Mouse (Mus musculus) embryonic facial prominence, embryonic 15.5 days (tissue): Measurements from ENCODE around the gene Bcar3. TPM values are rescaled to one million over a fixed set of nuclear protein-coding genes. Genes with fewer than 3 reads are reported as not detected.

ENCODE experiments used
- ATAC-seq: fragments of 200-750 bp; cut with Nextera tagmentation; 2 replicates; pipeline ENCODE4 v1.8.0; 2017; ENCODE audit warnings: low read depth, moderate TSS enrichment; ENCODE audit not compliant: insufficient number of reproducible peaks, low FRiP score, low TSS enrichment
- H3K27ac ChIP-seq: fragments of 300-500 bp; sonication (generic); replicated peaks from 2 replicates; pipeline ENCODE4 v1.5.1; 2015; ENCODE audit warnings: mild to moderate bottlenecking, inconsistent platforms
- H3K27me3 ChIP-seq: fragments of 300-500 bp; sonication (generic); 2 replicates; pipeline ENCODE4 v1.6.1; 2015; ENCODE audit warnings: inconsistent platforms
- H3K36me3 ChIP-seq: fragments of 300-500 bp; sonication (generic); 2 replicates; pipeline ENCODE4 v1.6.1; 2015; ENCODE audit warnings: mild to moderate bottlenecking, inconsistent platforms
- H3K4me1 ChIP-seq: fragments of 300-500 bp; sonication (generic); 2 replicates; pipeline ENCODE4 v1.6.1; 2015; ENCODE audit warnings: inconsistent platforms
- H3K4me2 ChIP-seq: fragments of 300-500 bp; sonication (generic); replicated peaks from 2 replicates; pipeline ENCODE4 v1.6.1; 2015; ENCODE audit warnings: mild to moderate bottlenecking, inconsistent platforms
- H3K4me3 ChIP-seq: fragments of 300-500 bp; sonication (generic); replicated peaks from 2 replicates; pipeline ENCODE4 v1.5.1; 2015; ENCODE audit warnings: mild to moderate bottlenecking, inconsistent platforms
- H3K9ac ChIP-seq: fragments of 300-500 bp; sonication (generic); 2 replicates; pipeline ENCODE4 v1.6.1; 2015; ENCODE audit warnings: inconsistent platforms
- H3K9me3 ChIP-seq: fragments of 300-500 bp; sonication (generic); replicated peaks from 2 replicates; pipeline ENCODE4 v1.6.1; 2016; ENCODE audit warnings: inconsistent platforms
- WGBS: fragments of 180-500 bp; shearing (Covaris S2); methylation state at CpG from one replicate; pipeline ENCODE4 v1.1.7; 2015; 5-methylcytosine and 5-hydroxymethylcytosine counted together
- polyA plus RNA-seq: library from polyadenylated mRNA; unstranded; fragments of >200 nt; fragmentation: Nextera tagmentation; extraction: Ambion mirVana; gene quantifications from 2 replicates; pipeline ENCODE4 v1.2.1, GENCODE M21; 2015

The Bcar3 gene
- polyA plus RNA-seq, 1 experiment from 2014 or later: 12.6 TPM

DNA sequence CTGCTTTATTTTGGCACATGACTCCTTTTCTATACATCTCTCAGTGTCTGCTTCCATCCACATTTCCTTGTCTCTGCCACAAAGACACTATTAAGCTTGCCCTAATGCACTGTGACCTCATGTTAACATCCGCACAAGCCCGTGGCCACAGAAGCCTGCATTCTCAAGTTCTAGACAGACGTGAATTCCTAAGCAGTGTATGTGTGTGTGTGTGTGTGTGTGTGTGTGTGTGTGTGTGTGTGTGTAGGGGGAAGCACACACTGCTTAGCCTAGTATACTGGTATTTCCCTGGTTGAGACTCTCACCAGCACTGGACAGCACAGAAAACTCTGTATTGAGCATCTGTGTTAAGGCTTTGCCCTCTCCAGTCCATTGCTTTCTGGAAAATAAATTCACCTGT is 70.6 kb downstream of the Bcar3 start:
- Histone ChIP-seq H3K4me3 (no peak overlapping the region), H3K36me3 (no peaks in the 10 kb centered on the region), H3K9me3 (no peaks in the 10 kb centered on the region), H3K27ac (no peak overlapping the region), H3K4me2 (no peak overlapping the region), H3K9ac (no peak overlapping the region), H3K27me3 (no peaks in the 10 kb centered on the region), H3K4me1 (peaks cover 16% of the 10 kb centered on the region; the same call in 1 of the 2 replicates)
- ATAC-seq: no peak
- 41% methylated on average over 3 of the region's 3 CpGs for WGBS

DNA sequence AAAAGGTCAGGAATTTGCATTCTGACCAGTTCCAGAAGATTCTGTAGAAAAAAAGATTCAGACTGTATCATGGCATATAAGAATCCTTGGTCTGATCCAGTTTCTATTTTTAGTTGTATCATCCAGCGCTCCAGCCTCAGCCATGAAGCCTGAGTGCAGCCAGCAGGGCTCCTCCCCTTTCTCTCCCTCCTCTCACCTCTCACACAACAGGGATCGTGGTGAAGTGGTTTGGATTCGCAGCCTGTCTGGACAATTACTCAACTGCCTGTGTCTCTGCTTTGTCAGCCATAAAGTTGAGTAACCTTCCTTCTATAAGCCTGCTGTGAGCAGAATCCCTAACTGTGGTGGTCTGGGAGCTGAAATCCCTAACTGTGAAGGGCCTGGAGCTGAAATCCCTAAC is 71.4 kb downstream of the Bcar3 start:
- Histone ChIP-seq H3K4me1 (peaks cover 14% of the 10 kb centered on the region; the same call in 1 of the 2 replicates), H3K4me2 (no peak overlapping the region), H3K27me3 (no peaks in the 10 kb centered on the region), H3K9ac (no peak overlapping the region), H3K4me3 (no peak overlapping the region), H3K27ac (no peak overlapping the region), H3K36me3 (no peaks in the 10 kb centered on the region), H3K9me3 (no peaks in the 10 kb centered on the region)
- ATAC-seq: peak; percentile 59; the same call in 1 of the 2 replicates
- 14% methylated on average over 3 of the region's 3 CpGs for WGBS

DNA sequence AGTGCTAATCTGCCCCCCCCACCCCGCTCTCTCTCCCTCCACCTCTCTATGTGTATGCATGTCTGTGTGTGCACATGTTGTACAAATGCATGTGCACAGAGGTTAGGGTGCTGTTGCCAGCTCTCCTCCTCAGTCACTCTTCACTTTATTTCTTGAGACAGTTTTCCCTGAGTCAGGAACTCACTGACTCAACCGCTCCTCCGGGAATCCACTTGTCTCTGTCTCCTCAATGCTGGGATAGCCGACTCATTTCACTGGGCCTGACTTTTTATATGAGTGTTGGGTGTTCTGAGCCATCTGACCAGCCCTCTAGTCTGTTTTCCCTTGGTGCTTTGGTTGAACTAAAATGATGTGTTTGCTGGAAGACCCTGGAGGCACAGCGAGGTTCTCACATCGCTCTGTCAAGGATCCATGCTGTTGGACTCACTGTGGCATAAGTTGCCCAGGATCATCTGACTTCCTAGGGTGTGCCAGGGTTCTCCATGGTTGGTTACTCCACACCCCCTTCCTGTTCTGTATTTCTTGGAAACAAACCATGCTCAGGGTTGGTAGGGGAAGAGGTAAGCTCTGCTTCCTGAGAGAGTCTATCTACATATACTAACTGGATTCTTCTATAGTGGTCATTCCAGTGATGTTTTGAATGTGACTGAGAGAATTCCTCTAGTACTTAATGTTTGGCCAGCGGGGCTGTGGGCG is 77.9 kb downstream of the Bcar3 start:
- peaks cover 17% of the 10 kb centered on the region for H3K4me1 ChIP-seq
- WGBS: 80% methylated on average over 8 of the region's 8 CpGs
- no peak for ATAC-seq

DNA sequence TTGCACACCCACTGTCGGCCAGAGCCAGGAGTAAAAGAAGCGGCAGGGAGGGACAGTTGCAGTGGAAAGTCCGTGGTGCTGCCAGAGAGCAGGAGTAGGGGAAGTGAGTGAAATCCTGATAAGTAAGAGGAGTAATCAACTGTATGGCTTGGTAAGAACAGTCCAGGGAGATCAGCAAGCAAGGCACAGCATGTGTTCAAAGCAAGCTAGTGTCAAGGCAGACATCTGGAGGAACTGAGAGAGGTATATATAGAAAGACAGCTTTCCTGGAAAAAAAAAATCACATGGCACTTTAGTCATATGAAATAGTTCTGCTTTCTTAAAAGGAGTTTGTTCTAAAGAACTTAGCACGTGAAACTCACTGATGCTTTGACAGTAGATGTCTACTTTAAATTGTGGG is 78.7 kb downstream of the Bcar3 start:
- H3K4me1 ChIP-seq: peaks cover 26% of the 10 kb centered on the region
- no peaks in the 10 kb centered on the region for H3K9me3 ChIP-seq
- 59% methylated on average over 4 of the region's 4 CpGs for WGBS
- H3K9ac ChIP-seq: no peak overlapping the region
- no peak overlapping the region for H3K4me3 ChIP-seq
- ATAC-seq: no peak
- H3K36me3 ChIP-seq: no peaks in the 10 kb centered on the region
- no peak overlapping the region for H3K4me2 ChIP-seq
- no peaks in the 10 kb centered on the region for H3K27me3 ChIP-seq
- H3K27ac ChIP-seq: no peak overlapping the region

More for the DNA sequence above, 77.9 kb downstream of the Bcar3 start:
- Histone ChIP-seq H3K9me3 (no peaks in the 10 kb centered on the region), H3K36me3 (no peaks in the 10 kb centered on the region), H3K9ac (no peak overlapping the region), H3K27me3 (no peaks in the 10 kb centered on the region), H3K27ac (no peak overlapping the region), H3K4me3 (no peak overlapping the region), H3K4me2 (no peak overlapping the region)

DNA sequence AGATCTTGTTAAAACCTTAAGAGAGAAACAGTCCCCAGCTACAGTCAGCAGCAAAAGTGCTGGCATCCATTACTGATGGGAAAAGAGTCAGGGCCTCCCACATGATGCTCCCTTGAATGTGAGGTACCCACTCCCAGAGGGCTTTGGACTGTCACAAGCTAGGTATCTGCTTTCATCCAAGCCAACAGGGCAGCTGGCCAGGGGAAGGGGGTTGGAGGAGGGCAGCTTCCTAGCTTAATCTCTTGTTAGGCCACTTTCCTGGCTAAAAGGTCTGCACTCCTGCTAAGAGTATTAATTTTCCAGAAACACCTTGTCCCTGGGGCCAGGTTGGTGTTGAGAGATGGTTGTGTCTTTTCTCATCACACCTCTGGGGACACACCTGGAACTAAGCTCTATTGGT is 82.1 kb downstream of the Bcar3 start:
- H3K9me3 ChIP-seq: no peaks in the 10 kb centered on the region
- H3K9ac ChIP-seq: no peak overlapping the region
- no peaks in the 10 kb centered on the region for H3K36me3 ChIP-seq
- no peak overlapping the region for H3K4me3 ChIP-seq
- no peaks in the 10 kb centered on the region for H3K27me3 ChIP-seq
- no peak overlapping the region for H3K27ac ChIP-seq
- peaks cover 28% of the 10 kb centered on the region for H3K4me1 ChIP-seq
- no peak for ATAC-seq
- H3K4me2 ChIP-seq: no peak overlapping the region

DNA sequence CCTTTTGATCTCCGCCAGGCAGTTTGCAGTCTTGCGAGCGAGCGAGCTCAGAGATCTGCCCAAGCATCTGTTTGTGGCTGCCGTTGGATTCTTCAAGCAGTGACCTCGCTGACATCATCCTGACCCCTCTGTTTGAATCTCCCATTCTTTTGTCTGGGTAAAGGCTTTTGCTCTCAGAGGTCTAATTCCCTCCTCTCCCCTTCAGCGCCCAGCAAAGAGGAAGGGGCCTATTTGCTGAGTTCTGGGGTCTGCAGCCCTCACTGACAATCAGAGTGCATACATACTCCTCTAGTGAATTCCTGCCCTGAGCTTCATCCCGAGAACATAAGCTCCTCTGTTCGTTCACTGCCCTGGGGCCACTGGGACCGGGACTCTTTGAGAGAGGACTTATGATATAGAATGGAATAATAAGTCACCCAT is 82.5 kb downstream of the Bcar3 start:
- H3K9me3 ChIP-seq: no peaks in the 10 kb centered on the region
- peaks cover 28% of the 10 kb centered on the region for H3K4me1 ChIP-seq
- no peaks in the 10 kb centered on the region for H3K27me3 ChIP-seq
- no peak overlapping the region for H3K4me3 ChIP-seq
- H3K4me2 ChIP-seq: no peak overlapping the region
- no peak overlapping the region for H3K9ac ChIP-seq
- H3K27ac ChIP-seq: no peak overlapping the region
- 19% methylated on average over 9 of the region's 10 CpGs for WGBS
- no peak for ATAC-seq
- no peaks in the 10 kb centered on the region for H3K36me3 ChIP-seq

DNA sequence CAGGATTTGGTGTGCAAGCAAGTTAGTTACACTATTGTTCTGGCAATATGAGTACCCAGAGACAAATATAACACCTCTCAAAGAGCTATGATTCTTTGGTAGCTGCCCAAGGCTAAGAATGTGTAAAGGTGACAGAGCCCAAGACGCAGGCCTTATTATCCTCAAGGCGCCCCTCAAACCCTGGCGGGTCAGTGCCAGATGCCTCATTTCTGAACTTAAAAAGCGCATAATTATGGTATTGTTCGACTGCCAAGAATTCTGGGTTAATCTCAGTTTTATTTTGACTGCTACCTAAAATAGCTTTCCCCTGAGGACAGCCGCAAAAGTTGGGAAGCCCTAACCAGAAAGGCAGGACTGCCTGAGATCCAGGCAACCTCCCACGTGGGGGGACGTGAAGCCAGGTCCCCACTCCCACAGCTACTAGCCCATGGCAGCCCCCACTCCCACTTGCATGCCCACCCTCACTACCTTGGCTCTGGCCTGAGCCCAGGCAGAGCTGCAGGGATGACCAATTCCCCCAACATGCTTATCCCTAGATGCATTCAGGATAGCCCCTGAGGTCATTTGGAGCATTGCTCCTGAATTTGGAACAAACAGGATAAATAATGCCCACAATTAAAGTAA is 83.0 kb downstream of the Bcar3 start:
- peaks cover 28% of the 10 kb centered on the region for H3K4me1 ChIP-seq
- H3K4me2 ChIP-seq: no peak overlapping the region
- H3K9me3 ChIP-seq: no peaks in the 10 kb centered on the region
- H3K27ac ChIP-seq: no peak overlapping the region
- no peak overlapping the region for H3K9ac ChIP-seq
- H3K4me3 ChIP-seq: no peak overlapping the region
- H3K27me3 ChIP-seq: no peaks in the 10 kb centered on the region
- ATAC-seq: no peak
- 20% methylated on average over 8 of the region's 8 CpGs for WGBS
- no peaks in the 10 kb centered on the region for H3K36me3 ChIP-seq

DNA sequence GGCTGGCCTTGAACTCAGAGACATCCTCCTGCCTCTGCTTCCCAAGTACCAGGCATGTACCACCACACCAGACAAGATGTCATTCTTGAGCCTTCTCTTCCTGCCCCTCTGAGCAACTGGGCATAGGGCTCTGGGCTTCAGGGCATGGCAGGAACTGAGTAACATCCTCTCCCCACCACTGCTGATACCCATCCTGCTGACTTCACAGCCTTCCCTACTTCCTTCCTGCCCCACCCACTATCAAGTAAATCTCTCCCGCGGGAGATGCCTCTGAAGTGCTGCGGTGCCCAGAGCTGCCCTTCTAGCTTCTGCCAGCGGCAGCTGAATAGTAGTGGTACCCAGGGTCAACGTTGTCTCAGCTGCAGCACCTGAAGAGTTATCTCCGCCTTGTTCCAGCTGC is 84.7 kb downstream of the Bcar3 start:
- H3K4me3 ChIP-seq: no peak overlapping the region
- H3K9me3 ChIP-seq: no peaks in the 10 kb centered on the region
- no peaks in the 10 kb centered on the region for H3K36me3 ChIP-seq
- no peak for ATAC-seq
- WGBS: 76% methylated on average over 6 of the region's 6 CpGs
- H3K27ac ChIP-seq: no peak overlapping the region
- H3K27me3 ChIP-seq: no peaks in the 10 kb centered on the region
- H3K4me2 ChIP-seq: no peak overlapping the region
- H3K9ac ChIP-seq: no peak overlapping the region
- H3K4me1 ChIP-seq: peaks cover 23% of the 10 kb centered on the region

DNA sequence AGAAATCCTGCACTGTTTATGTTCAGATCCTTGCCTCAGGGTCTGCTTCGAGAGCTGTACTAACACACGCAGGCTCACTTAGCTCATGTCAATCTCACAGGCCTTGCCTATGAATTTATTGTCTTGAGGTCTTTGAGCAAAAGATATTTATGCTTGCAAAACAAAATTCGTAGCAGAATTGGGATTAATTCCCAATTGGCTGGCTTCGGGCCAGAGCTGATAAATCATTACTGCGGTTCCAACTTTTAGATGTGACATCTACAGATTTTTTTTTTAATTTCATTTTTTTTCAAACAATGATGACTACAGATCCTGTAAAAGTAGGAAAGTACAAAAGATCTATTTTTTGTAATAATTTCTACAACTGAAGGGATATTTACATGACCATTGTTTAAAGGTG is 86.8 kb downstream of the Bcar3 start:
- no peak overlapping the region for H3K4me2 ChIP-seq
- no peak overlapping the region for H3K27ac ChIP-seq
- no peak for ATAC-seq
- no peaks in the 10 kb centered on the region for H3K9me3 ChIP-seq
- no peaks in the 10 kb centered on the region for H3K27me3 ChIP-seq
- H3K9ac ChIP-seq: no peak overlapping the region
- H3K4me1 ChIP-seq: peaks cover 20% of the 10 kb centered on the region
- no peak overlapping the region for H3K4me3 ChIP-seq
- H3K36me3 ChIP-seq: no peaks in the 10 kb centered on the region
- 60% methylated on average over 5 of the region's 5 CpGs for WGBS

DNA sequence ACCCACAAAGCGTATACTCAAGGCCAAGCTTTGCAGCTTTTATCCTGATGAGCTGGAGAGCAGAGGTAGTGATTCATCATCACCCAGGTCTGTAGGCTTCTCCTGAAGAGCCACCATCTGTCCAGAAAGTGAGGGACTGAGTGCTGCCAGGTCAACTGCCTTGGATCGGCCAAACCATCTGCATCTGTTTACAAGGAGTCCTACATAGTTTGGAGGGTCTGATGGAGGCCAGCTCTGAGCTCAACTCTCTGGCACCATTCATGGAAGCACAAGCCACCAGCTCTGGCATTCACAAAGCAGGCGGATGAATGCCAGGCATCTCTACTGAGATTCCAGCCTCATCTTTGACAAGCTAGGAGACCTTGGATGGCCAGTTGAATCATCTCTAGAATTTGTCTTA is 87.7 kb downstream of the Bcar3 start:
- no peaks in the 10 kb centered on the region for H3K9me3 ChIP-seq
- H3K4me2 ChIP-seq: no peak overlapping the region
- H3K27ac ChIP-seq: no peak overlapping the region
- H3K36me3 ChIP-seq: no peaks in the 10 kb centered on the region
- no peak for ATAC-seq
- H3K4me3 ChIP-seq: no peak overlapping the region
- WGBS: 93% methylated on average over 3 of the region's 3 CpGs
- no peaks in the 10 kb centered on the region for H3K27me3 ChIP-seq
- H3K9ac ChIP-seq: no peak overlapping the region
- peaks cover 12% of the 10 kb centered on the region for H3K4me1 ChIP-seq

DNA sequence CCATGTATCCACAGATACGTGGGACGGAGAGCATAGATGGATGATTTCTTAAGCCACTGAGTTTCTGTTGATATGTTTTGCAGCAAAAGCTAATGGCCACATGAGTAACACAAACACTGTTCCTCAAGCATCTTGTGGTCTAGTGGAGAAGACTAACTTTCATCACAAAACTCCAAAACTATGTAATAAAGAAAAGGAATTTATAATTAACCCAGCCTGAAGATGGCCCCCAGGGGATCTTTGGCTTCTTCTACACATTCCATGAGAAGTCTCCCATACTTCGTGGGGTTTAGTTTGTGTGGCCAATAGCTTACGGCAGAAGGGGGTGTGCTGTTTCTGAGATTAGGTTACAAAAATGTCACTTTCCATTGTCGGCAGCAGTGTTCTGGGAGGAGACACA is 92.5 kb downstream of the Bcar3 start:
- Histone ChIP-seq H3K9ac (no peak overlapping the region), H3K27ac (no peak overlapping the region), H3K36me3 (no peaks in the 10 kb centered on the region), H3K9me3 (no peaks in the 10 kb centered on the region), H3K27me3 (no peaks in the 10 kb centered on the region), H3K4me1 (no peaks in the 10 kb centered on the region), H3K4me3 (no peak overlapping the region), H3K4me2 (no peak overlapping the region)
- no peak for ATAC-seq
- 62% methylated on average over 5 of the region's 5 CpGs for WGBS

DNA sequence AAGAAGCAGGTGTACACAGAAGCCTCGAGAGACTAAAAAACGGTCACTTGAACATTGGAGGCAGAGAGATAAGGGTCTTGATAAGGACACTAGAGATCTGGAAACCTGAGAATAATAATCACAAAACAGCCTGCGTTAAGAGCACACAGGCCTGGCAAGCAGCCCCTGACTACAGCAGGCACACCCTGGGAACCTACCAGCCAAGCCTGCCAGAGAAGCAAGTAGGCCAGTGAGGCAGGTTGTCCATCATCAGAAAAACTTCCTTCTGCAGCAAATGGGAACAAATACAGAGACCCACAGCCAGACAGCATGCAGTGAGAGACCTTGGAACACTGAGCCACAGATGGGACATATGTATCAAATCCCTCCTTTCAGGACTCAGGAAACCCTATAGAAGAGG is 93.8 kb downstream of the Bcar3 start:
- WGBS: 63% methylated on average over 3 of the region's 3 CpGs
- no peaks in the 10 kb centered on the region for H3K9me3 ChIP-seq
- no peak for ATAC-seq
- no peaks in the 10 kb centered on the region for H3K27me3 ChIP-seq
- H3K4me1 ChIP-seq: no peaks in the 10 kb centered on the region
- H3K27ac ChIP-seq: no peak overlapping the region
- no peak overlapping the region for H3K4me2 ChIP-seq
- no peak overlapping the region for H3K9ac ChIP-seq
- no peaks in the 10 kb centered on the region for H3K36me3 ChIP-seq
- H3K4me3 ChIP-seq: no peak overlapping the region
